Mouse (Mus musculus): ENCODE data around the gene Cyth4. TPM values are rescaled to one million over a fixed set of nuclear protein-coding genes. Genes with fewer than 3 reads are reported as not detected.

Gene Cyth4
- total RNA-seq (2022) = 1 to 10 TPM in 2 of 4 experiments, under 1 TPM in 2; 0.80 to 1.9 (median 1.1) TPM

DNA sequence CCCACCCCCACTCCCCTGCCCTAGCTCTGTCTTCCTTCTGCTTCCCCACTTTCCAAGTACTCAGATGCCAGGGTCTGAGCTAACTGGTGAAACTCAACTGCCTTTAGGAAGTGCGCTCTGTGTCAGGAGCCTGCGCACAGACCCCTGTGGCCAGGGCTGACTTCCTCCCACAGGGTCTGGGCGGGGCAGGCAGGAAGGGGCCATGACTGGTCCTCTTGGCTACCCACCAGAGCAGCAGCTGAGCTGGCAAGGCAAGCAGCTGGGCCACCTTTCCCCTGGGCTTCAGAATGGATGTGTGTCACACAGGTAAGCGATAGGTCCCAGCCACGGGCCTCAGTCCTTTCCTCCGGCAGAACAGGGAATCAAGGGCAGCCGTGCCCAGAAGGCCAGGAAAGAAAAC lies at the start of gene Cyth4:
Gene Cyth4, plus strand, starts transcription at position 134 of the 400 bp plus-strand sequence.
- DNase-seq (ENCODE audit: low spot score in 2 of 2) = peak; percentile 17 to 23

DNA sequence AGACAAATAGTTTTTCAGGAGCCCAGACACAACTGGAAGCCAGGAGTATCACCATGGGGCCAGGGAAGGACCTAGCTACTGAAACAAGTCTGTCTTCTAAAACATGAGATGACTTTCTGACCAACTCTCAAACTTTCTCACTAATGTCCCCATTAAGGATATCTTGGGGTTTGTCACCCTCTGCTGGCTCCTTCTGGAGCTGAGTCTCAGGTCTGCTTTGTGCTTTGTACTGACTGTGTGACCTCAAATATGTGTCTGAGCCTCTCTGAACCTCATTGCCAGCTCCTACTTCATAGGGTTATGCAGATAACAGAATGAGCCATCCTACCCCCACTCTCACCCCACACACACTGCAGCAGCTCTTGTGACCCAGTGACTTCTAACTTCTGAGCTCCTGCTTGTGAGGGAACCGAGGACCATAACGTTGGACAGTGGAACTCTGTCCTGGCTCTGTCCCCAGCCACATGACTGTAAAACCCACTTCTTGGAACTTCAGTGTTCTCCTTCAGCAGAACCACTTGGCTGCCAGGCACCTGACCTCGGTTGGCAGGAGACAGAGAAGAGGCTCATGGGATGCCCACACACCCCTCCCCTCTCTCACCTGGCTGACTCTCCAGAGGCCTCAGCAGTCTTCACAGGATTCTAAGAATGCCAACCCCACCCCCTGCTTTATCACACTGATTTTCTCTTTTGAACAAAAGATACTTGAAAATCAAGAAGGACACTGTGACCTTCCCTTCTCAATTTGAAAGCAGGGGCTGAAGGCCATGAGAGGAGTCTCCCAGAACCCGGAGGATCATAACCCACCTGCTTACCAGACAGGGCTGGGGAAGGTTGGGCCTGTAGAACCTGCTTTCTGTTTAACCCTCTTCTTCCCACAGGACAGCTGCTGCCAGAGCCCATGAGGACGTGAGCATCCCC lies 49.2 kb upstream of the Cyth4 start:
- peak; percentile 46 to 55 for DNase-seq (ENCODE audit: low spot score in 2 of 2)

DNA sequence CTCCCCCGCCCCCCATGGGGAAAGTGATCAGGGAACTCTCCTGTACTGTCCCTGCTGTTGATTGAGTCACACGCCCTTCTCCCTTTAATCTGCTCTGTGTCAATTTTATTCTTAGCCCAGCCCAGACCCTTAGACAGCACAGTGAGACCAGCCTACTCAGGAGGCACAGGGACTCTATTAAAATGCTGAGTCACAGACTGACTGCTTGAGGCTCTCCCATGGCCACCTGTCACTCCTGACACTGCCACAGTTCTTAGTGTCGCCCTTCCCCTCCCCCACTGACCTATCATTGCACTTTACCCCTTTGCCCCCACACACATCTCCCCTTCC lies 48.5 kb upstream of the Cyth4 start:
- DNase-seq (ENCODE audit: low spot score in 2 of 2) = no peak

DNA sequence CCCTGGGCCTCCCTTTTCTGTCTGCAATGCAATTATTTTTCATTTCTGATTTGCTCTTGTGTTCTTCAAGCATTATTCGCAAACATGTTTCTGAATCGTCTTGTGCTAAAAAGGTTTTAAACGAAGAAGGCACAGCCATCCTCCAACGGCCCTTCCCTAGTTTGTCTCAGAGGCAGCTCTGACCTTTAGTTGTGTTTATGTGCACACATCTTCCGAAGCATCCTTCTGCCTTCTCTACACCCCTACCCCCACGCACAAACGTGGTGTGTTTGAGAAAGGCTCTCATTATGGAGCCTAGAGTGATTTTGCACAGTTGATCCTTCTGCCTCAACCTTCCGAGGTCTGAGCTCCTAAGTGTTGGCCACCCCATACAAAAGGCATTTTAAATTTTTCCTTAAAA lies 48.1 kb upstream of the Cyth4 start:
- no peak for DNase-seq (ENCODE audit: low spot score in 2 of 2)

DNA sequence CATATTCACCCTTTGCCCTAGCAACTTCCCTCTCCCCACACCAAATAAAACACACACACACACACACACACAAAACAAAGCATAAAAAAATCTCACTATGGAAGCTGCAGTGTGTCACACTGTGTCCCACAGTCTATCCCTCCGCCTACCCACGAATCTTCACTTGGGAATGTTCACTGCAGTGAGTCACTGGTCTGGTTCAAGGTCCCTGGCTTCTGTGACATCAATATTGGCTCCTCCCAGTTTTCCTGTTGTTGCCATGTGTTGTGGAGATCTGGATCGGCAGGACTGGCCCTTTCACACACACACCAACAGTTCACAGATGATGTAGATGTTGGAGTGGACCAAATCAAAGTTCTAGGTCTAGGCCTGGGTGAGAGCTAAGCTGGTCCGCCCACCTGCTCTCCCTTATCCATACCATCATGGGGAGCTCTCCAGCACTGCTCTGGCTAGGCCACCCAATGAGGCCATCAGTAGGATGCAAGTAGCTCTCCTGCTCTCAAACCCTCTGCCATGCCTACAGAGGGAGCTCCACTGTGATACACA lies 47.6 kb upstream of the Cyth4 start:
- no peak for DNase-seq (ENCODE audit: low spot score in 2 of 2)

DNA sequence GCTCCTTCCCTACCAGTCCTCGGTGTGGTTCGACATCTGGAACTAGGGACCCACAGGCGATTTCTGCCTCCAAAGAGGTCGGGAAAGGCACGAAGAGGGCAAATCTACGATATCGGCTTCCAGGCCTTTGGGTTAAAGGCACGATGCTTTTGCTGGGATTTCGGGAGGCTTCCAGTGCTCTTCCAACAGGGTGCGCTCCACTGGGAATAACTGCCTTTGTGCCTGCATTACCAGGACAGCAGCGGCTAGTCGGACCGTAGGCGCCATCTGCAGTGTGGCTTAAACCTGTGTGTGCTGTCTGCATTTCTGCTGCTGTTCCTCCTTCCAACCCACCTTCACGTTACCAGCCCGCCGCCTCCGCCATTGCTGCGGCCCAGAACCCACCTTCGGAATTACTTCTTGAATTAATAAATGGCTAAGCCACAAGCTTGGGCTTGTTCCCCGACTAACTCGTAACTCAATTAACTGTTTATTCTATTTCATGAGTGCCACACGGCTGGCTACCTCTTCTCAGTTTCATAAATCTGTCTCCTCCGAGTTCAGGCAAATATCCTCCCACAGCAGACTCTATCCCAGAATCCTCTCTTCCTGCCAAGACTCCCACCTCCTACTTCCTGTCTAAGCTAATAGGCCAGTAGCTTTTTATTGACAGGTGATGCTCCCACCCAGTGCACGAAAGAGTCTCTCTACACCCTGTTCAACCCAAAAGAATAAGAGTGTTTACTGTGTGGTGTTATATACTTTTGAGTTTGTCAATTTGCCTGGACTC lies 42.1 kb upstream of the Cyth4 start:
- no peak for DNase-seq (ENCODE audit: low spot score in 2 of 2)

DNA sequence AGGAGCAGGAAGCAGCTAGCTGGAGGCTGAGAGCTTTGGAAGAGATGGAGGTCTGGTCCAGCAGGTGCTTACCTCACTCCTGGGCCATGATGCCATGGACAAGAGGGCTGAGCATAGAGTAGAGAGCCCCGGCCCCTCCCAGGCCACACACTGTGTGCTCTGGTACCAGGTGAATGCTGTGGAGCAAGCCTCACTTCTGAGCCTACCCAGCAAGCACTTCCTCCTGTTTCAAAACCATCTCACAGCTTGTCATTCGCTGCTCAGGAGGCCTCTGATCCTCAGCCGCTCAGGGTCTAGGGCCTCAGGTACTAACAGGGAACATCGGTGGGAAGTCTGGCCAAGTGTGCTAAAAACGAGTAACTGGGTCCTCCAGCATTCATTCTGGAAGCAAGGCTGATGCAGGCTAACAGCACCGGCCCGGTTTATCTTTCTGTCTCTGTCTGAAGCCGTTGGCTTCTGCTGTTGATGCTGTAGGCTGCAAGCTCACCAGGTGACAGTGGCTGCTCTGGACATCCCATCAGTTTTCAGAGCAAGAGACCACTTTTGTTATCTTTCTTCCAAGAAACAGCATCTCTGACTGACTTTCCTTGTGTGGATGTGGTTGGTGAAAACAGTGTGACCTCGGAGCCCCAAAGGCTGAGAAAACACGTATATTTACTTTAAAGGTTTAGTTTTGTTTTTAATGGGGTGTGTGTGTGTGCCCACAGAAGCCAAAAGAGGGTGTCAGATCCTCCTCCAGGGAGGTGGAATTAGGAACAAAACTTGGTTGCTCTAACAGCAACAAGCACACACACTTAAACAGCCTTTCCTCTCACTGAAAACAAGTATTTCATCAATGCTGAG lies 38.9 kb upstream of the Cyth4 start:
- DNase-seq (ENCODE audit: low spot score in 2 of 2) = no peak

DNA sequence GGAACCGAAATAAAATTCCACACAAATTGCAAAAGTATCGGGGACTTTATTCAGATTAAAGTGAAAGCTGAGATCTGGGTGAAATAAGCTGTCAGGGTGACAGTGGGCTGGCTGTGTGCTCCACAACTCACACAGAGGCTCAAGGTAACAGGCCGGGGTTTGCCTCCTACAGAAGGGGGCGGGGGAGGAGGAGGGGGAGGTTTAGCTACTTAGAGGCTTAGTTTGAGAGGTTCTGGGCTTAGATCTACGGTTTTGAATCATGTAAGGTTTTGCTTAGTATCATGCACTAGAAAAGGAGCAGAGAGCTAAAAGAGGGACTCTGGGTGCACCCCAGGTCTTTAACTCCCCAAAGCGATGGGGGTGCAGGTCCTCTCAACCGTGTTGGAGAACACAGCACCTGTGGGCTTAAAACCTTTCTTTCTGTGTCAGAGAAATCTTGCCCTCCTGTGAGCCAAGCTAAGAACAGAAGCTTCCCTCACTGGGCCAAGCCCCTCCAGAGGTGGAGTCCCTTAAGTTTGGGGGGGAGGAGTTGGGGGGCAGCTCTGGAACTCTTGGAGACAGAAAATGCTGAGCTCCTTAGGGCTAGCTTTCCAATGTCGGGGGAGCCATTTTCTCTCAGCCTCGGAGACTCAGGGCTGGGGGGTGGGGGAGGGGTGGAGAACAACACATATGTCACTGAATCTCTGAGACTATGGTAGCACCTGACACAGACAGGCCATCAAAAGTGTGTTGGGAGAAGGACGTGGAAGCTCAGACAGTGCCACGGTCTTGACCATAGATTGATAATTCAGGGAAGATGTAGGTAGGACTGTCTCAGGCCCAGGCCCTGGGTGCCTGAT lies 37.5 kb upstream of the Cyth4 start:
- DNase-seq (ENCODE audit: low spot score in 2 of 2) = no peak

DNA sequence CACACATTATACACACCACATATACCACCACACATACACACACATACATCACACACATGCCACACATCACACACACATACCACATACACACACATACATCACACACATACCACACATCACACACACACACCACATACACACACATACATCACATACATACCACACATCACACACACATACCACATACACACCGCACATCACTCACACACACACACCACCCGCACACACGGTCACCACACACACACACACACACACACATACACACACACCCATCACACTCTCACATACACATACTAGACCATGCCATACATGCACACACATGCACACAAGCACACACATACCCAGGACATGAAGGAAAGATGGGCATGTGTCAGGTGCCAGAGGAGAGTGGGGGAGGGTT lies 33.5 kb upstream of the Cyth4 start:
- DNase-seq (ENCODE audit: low spot score in 2 of 2) = no peak

DNA sequence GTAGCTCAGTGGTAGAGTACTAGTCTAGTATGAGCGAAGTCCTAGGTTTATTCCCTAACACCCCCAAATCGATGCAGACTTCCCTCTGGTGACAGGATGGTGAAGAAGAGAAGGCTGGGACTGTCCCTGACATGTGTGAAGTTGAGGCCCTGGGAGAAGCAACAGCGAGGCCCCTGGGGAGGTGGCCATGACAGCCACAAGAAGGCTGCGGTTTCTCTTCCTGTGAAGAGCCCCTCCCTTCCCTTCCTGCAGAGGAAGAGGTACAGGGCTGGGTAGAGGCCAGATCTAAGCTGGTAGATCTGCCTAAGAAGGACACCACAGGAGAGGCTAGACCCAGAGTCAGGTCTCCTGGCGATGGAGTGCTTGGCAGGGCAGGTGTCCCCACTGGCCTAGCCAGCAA lies 32.9 kb upstream of the Cyth4 start:
- DNase-seq (ENCODE audit: low spot score in 2 of 2) = no peak

DNA sequence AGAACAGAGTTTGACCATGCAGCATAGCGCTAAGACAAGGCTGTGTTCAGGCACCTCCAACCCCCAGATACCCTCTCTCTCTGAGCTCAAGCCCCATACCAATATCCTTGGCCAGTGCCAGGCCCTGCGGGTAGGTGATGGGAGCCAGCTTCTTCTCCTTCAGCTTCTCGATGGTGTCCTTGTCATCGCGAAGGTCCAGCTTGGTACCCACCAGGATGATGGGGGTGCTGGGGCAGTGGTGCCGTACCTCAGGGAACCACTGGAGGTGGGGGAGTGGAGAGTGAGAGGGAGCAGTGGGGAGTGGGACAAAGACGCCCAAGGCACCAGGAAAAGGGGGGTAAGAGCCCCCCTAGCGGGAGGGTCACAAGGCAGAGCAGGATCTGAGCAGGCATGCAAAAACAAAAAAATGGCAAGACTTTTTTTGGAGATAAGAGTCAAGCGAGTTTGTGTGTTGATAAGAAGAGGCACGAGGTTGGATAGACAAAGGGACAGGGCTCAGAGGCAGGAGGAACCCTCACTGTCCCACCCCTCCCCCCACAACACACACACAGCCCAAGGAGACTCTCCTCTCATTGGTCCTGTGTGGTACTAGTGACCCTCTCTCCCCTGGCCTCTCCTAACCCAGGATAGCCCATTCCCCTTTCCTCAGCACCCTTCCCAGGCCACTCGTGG lies 31.9 kb upstream of the Cyth4 start:
- no peak for DNase-seq (ENCODE audit: low spot score in 2 of 2)

DNA sequence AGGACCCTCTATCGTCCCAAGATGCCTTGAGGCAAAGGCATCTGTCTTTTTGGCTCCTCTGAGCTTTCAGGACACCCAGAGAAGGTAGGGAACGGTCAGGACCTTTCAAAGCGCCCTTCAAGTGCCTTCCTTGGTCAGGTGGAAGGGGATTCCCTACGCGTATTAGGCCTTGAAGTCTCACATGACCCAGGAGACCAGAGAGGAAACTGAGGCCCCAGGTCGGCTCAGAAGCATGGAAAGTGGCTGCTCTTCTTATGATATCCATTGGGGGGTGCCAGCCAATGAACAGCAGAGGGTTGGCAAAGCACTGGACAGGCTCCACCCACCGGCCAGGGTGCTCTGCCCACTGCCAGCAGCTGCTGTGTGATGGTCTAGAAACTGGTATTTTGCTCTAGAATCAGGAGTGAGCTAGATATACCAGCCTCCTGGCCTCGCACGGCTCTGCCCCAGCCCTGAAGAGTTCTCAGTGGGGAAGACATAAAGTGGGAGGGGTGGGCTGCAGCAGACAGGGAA lies 29.2 kb upstream of the Cyth4 start:
- DNase-seq (ENCODE audit: low spot score in 2 of 2) = no peak

DNA sequence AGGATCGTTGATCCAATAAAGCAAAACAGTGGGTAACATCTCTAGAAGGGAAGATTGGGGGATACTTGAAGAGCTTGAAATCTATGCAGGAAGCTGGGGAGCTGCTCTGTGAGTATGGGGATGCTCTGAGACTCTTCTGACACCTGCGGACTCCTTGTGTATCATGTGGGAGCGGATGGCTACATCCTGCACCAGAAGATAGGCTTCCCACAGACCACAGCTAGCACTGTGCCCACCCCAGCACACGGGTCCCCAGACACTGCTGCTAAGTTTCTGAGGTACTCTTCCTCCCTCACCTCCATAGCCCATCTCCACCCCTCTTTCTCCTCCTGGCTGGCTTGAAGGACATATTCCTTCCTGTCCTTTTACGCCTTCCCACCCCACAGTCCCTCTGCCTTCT lies 26.7 kb upstream of the Cyth4 start:
- DNase-seq (ENCODE audit: low spot score in 2 of 2) = no peak

DNA sequence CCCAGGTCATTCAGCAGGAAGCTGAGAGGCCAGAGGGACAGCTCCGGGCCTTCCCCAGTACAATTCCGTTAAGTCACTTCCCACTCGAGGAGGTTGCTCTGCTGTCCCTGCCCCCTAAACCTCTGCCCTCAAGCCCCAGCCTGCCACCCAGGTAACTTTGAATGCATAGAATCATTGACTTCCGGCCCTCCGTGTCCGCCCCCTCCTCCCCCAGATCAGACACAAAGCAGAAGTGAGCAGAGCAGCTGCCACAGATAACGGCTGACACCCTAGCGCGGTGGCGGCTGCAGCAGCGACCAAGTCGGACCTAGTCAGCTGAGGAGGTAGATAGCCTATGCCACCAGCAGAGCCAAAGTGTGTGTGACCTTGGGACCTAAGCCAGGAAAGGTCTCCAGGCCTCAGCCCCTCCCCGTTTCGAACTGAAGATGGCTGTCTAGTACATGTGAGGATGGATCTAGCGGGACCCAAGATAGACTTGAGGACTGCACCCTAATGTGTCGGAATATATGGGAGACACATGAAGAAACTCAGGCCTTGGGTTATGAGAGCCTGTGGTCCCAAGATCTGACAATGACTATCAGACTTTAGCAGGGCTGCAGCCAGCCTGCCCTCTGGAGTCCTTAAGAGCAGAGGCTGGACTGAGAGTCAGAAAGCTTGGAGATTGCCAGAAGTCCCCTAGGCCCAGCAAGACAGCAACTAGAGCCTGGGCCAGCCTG lies 25.1 kb upstream of the Cyth4 start:
- DNase-seq (ENCODE audit: low spot score in 2 of 2) = no peak

DNA sequence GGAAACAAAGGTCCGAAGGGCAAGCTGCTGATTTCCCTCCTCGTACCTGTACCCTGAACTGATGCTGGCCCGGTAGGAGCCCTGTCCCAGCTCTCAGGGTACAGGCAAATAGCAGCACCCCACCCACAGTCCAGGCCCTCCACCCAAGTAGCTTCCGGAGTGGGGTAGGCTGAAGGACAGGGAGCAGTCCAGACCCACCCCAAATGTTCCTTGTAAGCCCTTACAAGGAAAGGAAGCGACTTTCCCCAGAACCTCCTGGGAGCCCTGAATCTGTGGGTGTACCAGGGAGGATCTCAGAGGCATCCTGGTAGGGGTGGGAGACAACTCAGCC lies 24.6 kb upstream of the Cyth4 start:
- DNase-seq (ENCODE audit: low spot score in 2 of 2) = no peak

DNA sequence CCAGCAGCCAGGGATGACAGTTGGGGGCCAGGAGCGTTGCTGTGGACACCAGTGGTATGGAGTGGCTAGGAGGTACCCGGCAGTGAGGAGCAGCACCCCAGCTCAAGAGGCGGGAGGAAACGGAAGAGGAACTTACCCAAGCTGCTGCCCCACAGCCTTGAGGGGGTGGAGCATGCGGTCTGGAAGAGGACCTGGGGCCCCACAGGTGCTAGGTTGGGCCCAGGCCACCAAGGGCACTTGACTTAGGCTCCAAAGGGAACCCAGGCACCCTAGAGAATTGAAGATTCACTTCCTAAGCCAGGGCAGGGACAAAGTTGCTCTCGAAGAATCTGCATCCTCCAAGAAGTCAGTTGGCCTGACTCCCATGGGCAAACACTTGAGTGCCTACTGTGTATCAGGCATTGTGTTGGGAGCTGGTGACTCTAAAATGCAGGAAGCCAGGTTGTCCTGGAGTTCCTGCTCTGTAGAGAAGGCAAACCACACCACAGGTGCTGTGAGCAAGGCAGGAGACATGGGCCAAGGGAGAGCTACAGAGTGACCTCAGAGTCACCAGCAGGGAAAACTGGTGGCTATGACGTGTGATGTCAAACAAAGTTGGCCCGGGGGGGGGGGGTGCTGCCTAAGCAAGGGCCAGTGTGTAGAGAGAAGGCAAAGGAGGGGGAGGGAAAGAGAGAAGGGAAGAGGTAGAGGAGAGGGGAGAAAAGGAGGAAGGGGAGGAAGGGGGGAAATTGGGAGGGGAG lies 24.0 kb upstream of the Cyth4 start, which contains the start of gene Rac2:
Gene Rac2, minus strand, starts transcription at position 126 of the 740 bp plus-strand sequence.
- no peak for DNase-seq (ENCODE audit: low spot score in 2 of 2)

DNA sequence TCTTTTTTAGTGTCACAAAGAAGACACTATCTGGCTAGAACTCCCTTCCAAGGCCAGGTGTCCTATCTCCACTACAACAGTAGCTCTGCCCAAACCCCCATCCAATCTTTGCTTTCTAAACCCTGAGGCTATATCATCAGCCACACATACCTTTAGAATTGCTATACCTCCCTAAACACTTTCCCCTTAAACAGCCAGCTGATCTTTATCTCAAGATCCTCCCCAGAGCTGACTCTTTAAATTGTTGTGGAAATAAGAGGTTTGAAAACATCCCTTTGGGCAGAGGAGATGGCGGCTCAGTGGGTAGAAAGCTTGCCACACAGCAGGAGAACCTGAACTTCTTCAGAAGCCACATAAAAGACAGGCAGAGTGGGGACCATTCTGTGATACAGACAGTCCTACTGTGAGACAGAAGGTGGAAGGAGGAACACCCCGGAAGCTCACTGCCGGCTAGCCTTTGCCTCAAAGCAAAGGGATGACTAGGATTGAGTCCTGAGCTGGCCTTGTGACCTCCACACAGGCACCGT lies 20.5 kb upstream of the Cyth4 start:
- DNase-seq (ENCODE audit: low spot score in 2 of 2) = no peak

DNA sequence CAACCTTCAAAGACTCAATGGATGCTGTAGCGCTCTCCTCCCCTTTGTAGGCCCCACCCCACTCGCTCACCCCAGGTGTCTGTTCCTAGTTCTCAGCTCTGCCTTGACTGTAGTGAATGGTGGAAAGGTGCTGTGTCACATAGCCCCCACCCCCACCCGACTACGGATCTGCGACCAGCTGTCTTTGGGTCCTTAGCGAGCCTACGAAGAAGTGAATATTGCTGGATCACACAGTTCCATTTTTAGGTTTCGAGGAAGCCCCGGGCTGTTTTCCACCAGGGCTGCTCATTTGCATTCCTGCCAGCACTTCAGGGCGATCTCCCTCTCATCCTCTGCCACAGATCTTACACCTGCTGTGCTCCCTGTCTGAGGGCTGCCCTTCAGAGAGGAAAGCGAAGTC lies 13.5 kb upstream of the Cyth4 start:
- DNase-seq (ENCODE audit: low spot score in 2 of 2) = peak; percentile 63 to 72

Measured in gastrocnemius, adult 8-10 months (tissue).